Mouse (Mus musculus) hindbrain, embryonic 14.5 days (tissue): ENCODE results near the gene Iqgap1. TPM values are rescaled to one million over a fixed set of nuclear protein-coding genes. Genes with fewer than 3 reads are reported as not detected.

Experiments used
- ATAC-seq: fragments of 200-750 bp; cut with Nextera tagmentation; 2 replicates; pipeline ENCODE4 v1.8.0; 2017; ENCODE audit warnings: moderate number of reproducible peaks, mild to moderate bottlenecking, moderate TSS enrichment, moderate library complexity; ENCODE audit not compliant: low FRiP score
- DNase-seq: peaks from one replicate; pipeline ENCODE4 v3.0.0-alpha.2; 2015; ENCODE audit warnings: low spot score
- H3K27ac ChIP-seq: fragments of 300-500 bp; sonication (generic); 2 replicates; pipeline ENCODE4 v1.5.1; 2014; ENCODE audit warnings: mild to moderate bottlenecking, moderate library complexity
- H3K27me3 ChIP-seq: fragments of 300-500 bp; sonication (generic); 2 replicates; pipeline ENCODE4 v1.6.1; 2014; ENCODE audit warnings: mild to moderate bottlenecking, low read length, mixed read lengths; ENCODE audit not compliant: control insufficient read depth, insufficient read depth
- H3K36me3 ChIP-seq: fragments of 300-500 bp; sonication (generic); replicated peaks from 2 replicates; pipeline ENCODE4 v1.6.1; 2014; ENCODE audit not compliant: control insufficient read depth, insufficient read depth
- H3K4me1 ChIP-seq: fragments of 300-500 bp; sonication (generic); replicated peaks from 2 replicates; pipeline ENCODE4 v1.6.1; 2014; ENCODE audit warnings: antibody characterized with exemption, low read length, mixed read lengths; ENCODE audit not compliant: control insufficient read depth, insufficient read depth
- H3K4me2 ChIP-seq: fragments of 300-500 bp; sonication (generic); replicated peaks from 2 replicates; pipeline ENCODE4 v1.6.1; 2014; ENCODE audit warnings: mild to moderate bottlenecking, moderate library complexity
- H3K4me3 ChIP-seq: fragments of 300-500 bp; sonication (generic); replicated peaks from 2 replicates; pipeline ENCODE4 v1.5.1; 2014; ENCODE audit warnings: mild to moderate bottlenecking, low read length
- H3K9ac ChIP-seq: fragments of 300-500 bp; sonication (generic); 2 replicates; pipeline ENCODE4 v1.6.1; 2014
- H3K9me3 ChIP-seq: fragments of 300-500 bp; sonication (generic); 2 replicates; pipeline ENCODE4 v1.6.1; 2016; ENCODE audit warnings: low read length; ENCODE audit not compliant: control insufficient read depth
- WGBS: fragments of 180-500 bp; shearing (Covaris S2); extraction: QIAGEN DNeasy Blood & Tissue Kit; methylation state at CpG from one replicate; pipeline ENCODE4 v1.1.7; 2014; 5-methylcytosine and 5-hydroxymethylcytosine counted together
- polyA plus RNA-seq: library from polyadenylated mRNA; unstranded; fragments of >200 nt; fragmentation: Nextera tagmentation; extraction: Ambion mirVana; gene quantifications from 2 replicates; pipeline ENCODE4 v1.2.1, GENCODE M21; 2014

Gene Iqgap1
- polyA plus RNA-seq, 1 experiment from 2014 or later: 24.7 TPM

DNA sequence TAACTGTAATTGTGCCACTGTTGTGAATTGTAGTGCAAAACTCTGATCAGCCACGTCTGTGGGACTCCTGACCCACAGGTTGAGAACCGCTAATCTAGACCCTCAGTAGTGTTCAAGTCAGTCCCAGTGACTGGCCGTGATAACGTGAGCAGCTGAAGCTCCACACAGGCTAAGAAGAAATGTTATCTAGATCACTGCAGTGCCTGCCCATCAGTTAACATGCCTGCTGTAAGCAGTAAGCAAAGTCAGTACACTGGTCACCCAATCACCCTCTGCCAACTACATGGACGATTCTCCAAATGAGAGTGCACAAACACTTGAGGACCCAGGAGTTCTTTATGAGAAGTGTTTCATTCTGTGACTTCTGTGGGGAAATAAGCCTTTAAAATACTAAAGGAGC, 140.1 kb downstream of the Iqgap1 start:
- Histone ChIP-seq H3K36me3 (no peaks in the 10 kb centered on the region), H3K4me1 (peaks cover 26% of the 10 kb centered on the region), H3K27ac (no peak overlapping the region), H3K4me2 (no peak overlapping the region), H3K9me3 (no peaks in the 10 kb centered on the region), H3K27me3 (no peaks in the 10 kb centered on the region), H3K4me3 (no peak overlapping the region), H3K9ac (no peak overlapping the region)
- no peak for ATAC-seq
- no peak for DNase-seq
- 89% methylated on average over 5 of the region's 5 CpGs for WGBS

DNA sequence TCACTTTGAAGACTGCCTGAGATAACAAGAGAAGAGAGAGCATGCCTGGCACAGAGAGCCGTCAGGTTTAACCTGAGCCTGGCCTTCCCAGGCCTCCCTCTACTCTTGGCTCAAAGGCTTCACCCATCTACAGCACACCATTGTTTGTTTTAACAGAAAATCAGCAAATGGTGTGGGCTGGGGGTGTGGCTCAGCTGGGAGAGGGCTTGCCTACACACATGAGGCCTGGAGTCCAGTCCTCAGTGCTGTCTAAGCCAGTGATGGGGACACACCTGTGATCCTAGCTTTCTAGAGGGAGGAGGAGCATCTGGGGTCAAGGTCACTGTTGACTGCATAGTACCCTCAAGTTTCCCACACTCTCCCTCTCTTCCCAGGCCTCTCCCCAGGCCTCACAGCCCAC, 143.1 kb downstream of the Iqgap1 start:
- H3K27ac ChIP-seq: no peak overlapping the region

DNA sequence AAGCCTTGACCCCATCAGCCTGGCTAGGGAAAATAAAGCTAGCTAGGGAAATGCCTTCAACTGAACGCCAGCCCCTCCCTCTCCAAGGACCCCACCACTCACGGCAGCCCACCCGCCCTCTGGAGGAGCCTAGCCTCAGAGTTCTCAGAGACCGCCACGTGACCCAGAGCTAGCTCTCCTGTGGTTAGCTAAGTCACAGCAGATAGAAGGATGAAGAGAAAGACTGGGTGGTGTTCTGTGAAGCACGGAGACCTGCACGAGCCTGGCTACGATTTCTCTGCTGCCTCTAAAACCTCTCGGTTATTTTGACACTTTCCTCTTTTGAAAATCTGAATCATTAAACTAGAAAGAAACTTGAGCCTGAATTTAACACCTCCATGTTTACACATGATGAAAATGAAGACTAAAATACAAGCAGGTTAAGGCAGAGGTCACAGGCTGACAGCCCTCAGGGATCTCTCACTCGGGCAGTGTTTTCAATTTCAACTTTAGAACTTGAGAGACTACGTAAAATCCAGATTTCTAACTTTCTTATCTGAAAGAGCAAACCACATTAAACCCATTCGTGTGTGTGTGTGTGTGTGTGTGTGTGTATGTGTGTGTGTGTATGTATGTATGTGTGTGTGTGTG, 145.4 kb downstream of the Iqgap1 start:
- H3K4me2 ChIP-seq: no peak overlapping the region
- 29% methylated on average over 12 of the region's 12 CpGs for WGBS
- no peak for ATAC-seq

More for the DNA sequence above, 143.1 kb downstream of the Iqgap1 start:
- Histone ChIP-seq H3K36me3 (no peaks in the 10 kb centered on the region), H3K4me1 (peaks cover 24% of the 10 kb centered on the region), H3K27me3 (no peaks in the 10 kb centered on the region), H3K4me3 (no peak overlapping the region), H3K9ac (no peak overlapping the region), H3K9me3 (no peaks in the 10 kb centered on the region), H3K4me2 (no peak overlapping the region)
- no peak for DNase-seq
- ATAC-seq: no peak
- WGBS: 71% methylated on average over 1 of the region's 1 CpGs

DNA sequence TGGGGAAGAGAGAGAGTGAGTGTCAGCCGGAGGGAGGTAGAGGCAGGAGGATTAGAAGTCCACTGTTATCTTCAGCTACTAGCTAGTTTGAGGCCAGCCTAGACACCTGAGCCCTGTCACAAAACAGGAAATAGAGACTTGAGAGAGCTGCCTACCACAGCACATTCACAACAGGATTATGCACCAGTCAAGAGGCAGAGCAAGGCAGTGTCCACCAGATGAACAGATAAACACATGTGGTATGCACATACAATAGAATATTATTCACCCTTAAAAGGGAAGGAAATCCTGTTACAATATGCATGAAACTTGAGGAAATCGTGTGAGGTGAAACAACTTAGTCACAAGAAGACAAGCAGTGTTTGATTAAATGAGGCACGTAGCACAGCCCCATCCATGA, 153.5 kb downstream of the Iqgap1 start:
- H3K4me1 ChIP-seq: no peaks in the 10 kb centered on the region
- H3K27ac ChIP-seq: no peak overlapping the region
- no peaks in the 10 kb centered on the region for H3K9me3 ChIP-seq
- no peak for DNase-seq
- no peak overlapping the region for H3K9ac ChIP-seq
- ATAC-seq: no peak
- H3K4me3 ChIP-seq: no peak overlapping the region
- WGBS: 71% methylated on average over 3 of the region's 3 CpGs
- no peaks in the 10 kb centered on the region for H3K27me3 ChIP-seq
- H3K4me2 ChIP-seq: no peak overlapping the region
- peaks cover 13% of the 10 kb centered on the region; the same call in 1 of the 2 replicates for H3K36me3 ChIP-seq

More for the DNA sequence above, 145.4 kb downstream of the Iqgap1 start:
- no peak overlapping the region for H3K9ac ChIP-seq
- no peaks in the 10 kb centered on the region for H3K27me3 ChIP-seq
- DNase-seq: no peak
- H3K36me3 ChIP-seq: peaks cover 13% of the 10 kb centered on the region; the same call in 1 of the 2 replicates
- no peak overlapping the region for H3K4me3 ChIP-seq
- no peaks in the 10 kb centered on the region for H3K9me3 ChIP-seq
- H3K27ac ChIP-seq: no peak overlapping the region
- peaks cover 9% of the 10 kb centered on the region; the same call in 1 of the 2 replicates for H3K4me1 ChIP-seq

DNA sequence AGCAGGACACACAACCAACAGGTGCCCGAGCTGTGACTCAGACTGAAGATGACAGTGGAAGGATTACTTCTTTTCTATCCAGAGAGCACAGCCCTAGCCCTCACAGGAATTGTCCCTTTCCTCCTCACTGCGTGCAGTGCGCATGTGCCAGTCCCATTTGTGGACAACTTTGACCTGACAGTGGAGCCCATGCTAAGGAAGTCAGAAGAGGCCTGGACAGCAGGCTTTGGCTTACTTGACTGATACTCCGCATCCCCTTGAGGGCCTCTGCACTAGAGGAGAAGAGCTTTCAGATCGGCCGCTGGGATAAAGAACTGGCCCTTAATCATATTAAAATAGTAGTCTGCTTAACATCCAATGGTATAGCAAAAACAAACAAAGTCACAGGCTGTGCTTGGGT, 154.9 kb downstream of the Iqgap1 start:
- ATAC-seq: no peak
- Histone ChIP-seq H3K9ac (no peak overlapping the region), H3K36me3 (0 out of 2 replicates have a peak, but pooled peaks cover 4% of the 10 kb centered on the region), H3K9me3 (no peaks in the 10 kb centered on the region), H3K27me3 (no peaks in the 10 kb centered on the region), H3K4me1 (no peaks in the 10 kb centered on the region), H3K27ac (no peak overlapping the region), H3K4me3 (no peak overlapping the region), H3K4me2 (no peak overlapping the region)
- no peak for DNase-seq
- WGBS: 93% methylated on average over 6 of the region's 6 CpGs

DNA sequence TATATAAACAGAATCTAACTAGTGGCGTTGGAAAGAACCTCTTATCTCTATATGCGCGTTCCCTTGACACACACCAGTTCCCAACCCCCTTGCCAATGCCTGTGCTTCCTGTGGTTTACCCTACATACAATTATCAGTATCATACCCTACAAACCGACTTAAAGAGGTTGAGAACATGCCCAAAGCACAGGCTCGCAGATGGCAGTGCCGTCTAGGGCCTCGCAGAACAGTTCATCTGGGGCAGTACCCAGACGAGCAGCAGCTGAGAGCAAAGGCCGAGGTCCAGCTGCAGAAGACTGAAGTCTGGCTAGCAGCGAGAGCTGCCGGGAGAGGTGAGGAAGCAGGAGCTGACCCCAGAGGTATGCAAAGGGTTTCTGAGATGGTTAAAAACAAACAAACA, 158.6 kb downstream of the Iqgap1 start:
- no peak for ATAC-seq
- WGBS: 80% methylated on average over 11 of the region's 11 CpGs
- no peak overlapping the region for H3K9ac ChIP-seq
- no peaks in the 10 kb centered on the region for H3K36me3 ChIP-seq
- no peaks in the 10 kb centered on the region for H3K27me3 ChIP-seq
- no peaks in the 10 kb centered on the region for H3K4me1 ChIP-seq
- no peaks in the 10 kb centered on the region for H3K9me3 ChIP-seq
- H3K4me3 ChIP-seq: no peak overlapping the region
- H3K4me2 ChIP-seq: no peak overlapping the region
- DNase-seq: no peak
- no peak overlapping the region for H3K27ac ChIP-seq

DNA sequence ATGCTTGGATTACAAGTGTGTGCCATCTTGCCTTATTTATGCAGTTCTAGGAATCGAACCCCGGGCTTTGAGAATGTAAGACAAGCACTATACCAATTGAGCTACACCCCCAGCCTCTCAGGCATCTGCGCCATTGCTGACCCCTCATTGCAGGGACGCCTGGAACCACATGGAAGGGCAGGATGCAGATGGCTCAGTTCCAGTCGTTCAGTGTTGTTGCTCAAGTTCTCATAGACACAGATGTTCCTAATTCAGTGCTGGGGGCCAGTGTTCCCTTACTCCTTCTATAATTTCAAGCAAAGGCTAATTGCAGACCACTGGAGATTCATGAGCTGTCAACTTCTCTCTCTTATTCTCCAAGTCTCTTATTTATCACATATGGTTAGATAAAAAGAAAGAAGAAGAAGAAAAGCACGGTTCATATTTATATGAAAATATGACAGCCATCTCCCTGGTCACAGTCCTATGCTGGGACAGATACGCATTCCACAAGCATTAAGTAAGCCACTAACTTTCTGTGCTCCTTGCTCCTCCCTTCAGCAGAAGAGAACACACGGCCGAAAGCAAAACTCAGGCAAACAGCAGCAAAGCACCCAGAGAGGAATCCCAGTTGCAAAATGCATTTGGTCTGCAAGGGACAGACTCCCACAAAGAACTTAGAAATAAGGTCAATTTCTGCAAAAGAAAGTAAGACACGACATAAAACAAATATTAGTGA, 159.4 kb downstream of the Iqgap1 start:
- no peak overlapping the region for H3K4me2 ChIP-seq
- ATAC-seq (no peak), DNase-seq (no peak)
- no peaks in the 10 kb centered on the region for H3K36me3 ChIP-seq
- H3K9me3 ChIP-seq: no peaks in the 10 kb centered on the region
- H3K27me3 ChIP-seq: no peaks in the 10 kb centered on the region
- H3K4me3 ChIP-seq: no peak overlapping the region
- H3K4me1 ChIP-seq: no peaks in the 10 kb centered on the region
- 76% methylated on average over 10 of the region's 10 CpGs for WGBS
- no peak overlapping the region for H3K9ac ChIP-seq
- 0 out of 2 replicates have a peak overlapping the region, but pooled peaks have one; percentile 32 for H3K27ac ChIP-seq

Other genes starting within 250 kb of the Iqgap1 start
- 14.4 and 16.8 TPM in 2 replicates for gene Crtc3, start 137.1 kb downstream of the Iqgap1 start, polyA plus RNA-seq
- gene Zscan2, start 34.9 kb upstream of the Iqgap1 start, polyA plus RNA-seq: 4.1 and 4.4 TPM in 2 replicates
- 31.7 and 32.3 TPM in 2 replicates for gene Wdr73, start 75.3 kb upstream of the Iqgap1 start, polyA plus RNA-seq
- 8.7 and 10.6 TPM in 2 replicates for gene Nmb, start 79.1 kb upstream of the Iqgap1 start, polyA plus RNA-seq
- 147 and 156 TPM in 2 replicates for gene Sec11a, start 121.8 kb upstream of the Iqgap1 start, polyA plus RNA-seq
- 10.4 and 12.3 TPM in 2 replicates for gene Zfp592, start 167.7 kb upstream of the Iqgap1 start, polyA plus RNA-seq
- gene Alpk3, start 231.6 kb upstream of the Iqgap1 start, polyA plus RNA-seq: 0.16 and 0.17 TPM in 2 replicates